Mouse (Mus musculus): Measurements from ENCODE around the gene Arhgap35. TPM values are rescaled to one million over a fixed set of nuclear protein-coding genes. Genes with fewer than 3 reads are reported as not detected.

Gene Arhgap35
- polyA plus RNA-seq, 1 experiment, result 56.9 TPM

- TF ChIP-seq CTCF (IDR thresholded peaks at IDR 0.05; ENCODE audit: extremely low read depth, insufficient read depth, low read length) (no peak), POLR2A (IDR thresholded peaks at IDR 0.05; ENCODE audit: extremely low read depth, insufficient read depth, low read length) (no peak)
- Histone ChIP-seq H3K4me1 (ENCODE audit: control insufficient read depth, insufficient read depth, low read length) (no peaks in the 10 kb centered on the region; the same call in 1 of the 2 replicates), H3K27ac (ENCODE audit: insufficient read depth, low read length) (no peak overlapping the region), H3K4me3 (ENCODE audit: insufficient read depth, low read length) (no peak overlapping the region)
Measured at GRCm38 (mm10) chr7:16549299-16549698, 65.5 kb downstream of the Arhgap35 start.

GRCm38 (mm10) chr7:16544770-16545169 is 70.0 kb downstream of the Arhgap35 start:
- Histone ChIP-seq H3K27ac (ENCODE audit: insufficient read depth, low read length) (no peak overlapping the region), H3K4me1 (ENCODE audit: control insufficient read depth, insufficient read depth, low read length) (no peaks in the 10 kb centered on the region; the same call in 1 of the 2 replicates), H3K4me3 (ENCODE audit: insufficient read depth, low read length) (no peak overlapping the region)
- no peak for TF ChIP-seq CTCF (IDR thresholded peaks at IDR 0.05; ENCODE audit: extremely low read depth, insufficient read depth, low read length)
- TF ChIP-seq POLR2A (IDR thresholded peaks at IDR 0.05; ENCODE audit: extremely low read depth, insufficient read depth, low read length), result no peak

- TF ChIP-seq POLR2A (IDR thresholded peaks at IDR 0.05; ENCODE audit: extremely low read depth, insufficient read depth, low read length), result no peak
- TF ChIP-seq CTCF (IDR thresholded peaks at IDR 0.05; ENCODE audit: extremely low read depth, insufficient read depth, low read length), result no peak
- Histone ChIP-seq H3K4me1 (ENCODE audit: control insufficient read depth, insufficient read depth, low read length) (no peaks in the 10 kb centered on the region), H3K4me3 (ENCODE audit: insufficient read depth, low read length) (no peak overlapping the region), H3K27ac (ENCODE audit: insufficient read depth, low read length) (no peak overlapping the region)
Measured at GRCm38 (mm10) chr7:16537220-16537903, 77.4 kb downstream of the Arhgap35 start.

DNA sequence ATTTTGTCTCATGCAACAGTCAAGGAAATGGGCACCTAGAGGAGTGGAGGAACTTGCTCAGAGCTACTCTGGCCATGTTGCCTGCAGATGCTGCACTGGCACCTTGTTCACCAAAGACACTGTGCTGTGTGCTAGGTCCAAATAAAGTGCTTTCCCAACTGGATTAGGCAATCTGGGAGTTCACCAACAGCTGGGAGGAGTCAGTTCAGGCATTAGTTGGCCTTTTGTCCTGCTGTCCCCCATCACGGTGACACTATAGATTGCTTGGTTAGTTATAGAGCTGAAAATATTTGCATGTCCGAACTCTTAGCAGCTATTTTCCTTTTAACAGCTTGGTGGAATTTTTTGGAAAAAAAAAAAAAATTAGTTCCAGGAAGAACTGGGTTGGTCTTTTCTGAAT is 88.8 kb downstream of the Arhgap35 start:
- no peak overlapping the region for H3K27ac ChIP-seq (ENCODE audit: insufficient read depth, low read length)
- TF ChIP-seq POLR2A (IDR thresholded peaks at IDR 0.05; ENCODE audit: extremely low read depth, insufficient read depth, low read length) (no peak), CTCF (IDR thresholded peaks at IDR 0.05; ENCODE audit: extremely low read depth, insufficient read depth, low read length) (no peak)
- peaks cover 2% of the 10 kb centered on the region; the same call in 1 of the 2 replicates for H3K4me1 ChIP-seq (ENCODE audit: control insufficient read depth, insufficient read depth, low read length)
- no peak overlapping the region for H3K4me3 ChIP-seq (ENCODE audit: insufficient read depth, low read length)

DNA sequence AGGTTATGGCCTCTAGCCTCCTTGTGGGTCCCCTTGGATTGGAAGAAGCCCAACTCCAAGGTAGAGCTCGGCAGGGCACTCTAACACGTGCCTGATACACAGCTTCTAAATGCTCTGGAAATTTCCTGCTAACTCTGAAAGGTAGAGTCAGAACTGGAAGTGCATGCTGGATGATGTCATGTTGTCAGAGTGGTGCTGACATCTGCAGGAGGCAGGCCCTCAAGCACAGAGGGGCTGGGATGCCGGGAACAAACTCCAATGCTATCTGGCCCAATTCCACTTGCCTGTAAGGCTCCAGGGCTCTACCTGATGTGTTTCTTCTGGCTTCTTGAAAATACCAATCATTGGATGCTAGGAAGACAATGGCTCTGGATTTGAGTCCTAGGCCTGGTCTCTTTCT is 89.3 kb downstream of the Arhgap35 start:
- Histone ChIP-seq H3K27ac (ENCODE audit: insufficient read depth, low read length) (no peak overlapping the region), H3K4me1 (ENCODE audit: control insufficient read depth, insufficient read depth, low read length) (peaks cover 2% of the 10 kb centered on the region; the same call in 1 of the 2 replicates), H3K4me3 (ENCODE audit: insufficient read depth, low read length) (no peak overlapping the region)
- TF ChIP-seq CTCF (IDR thresholded peaks at IDR 0.05; ENCODE audit: extremely low read depth, insufficient read depth, low read length) (no peak), POLR2A (IDR thresholded peaks at IDR 0.05; ENCODE audit: extremely low read depth, insufficient read depth, low read length) (no peak)

- TF ChIP-seq POLR2A (IDR thresholded peaks at IDR 0.05; ENCODE audit: extremely low read depth, insufficient read depth, low read length) (no peak), CTCF (IDR thresholded peaks at IDR 0.05; ENCODE audit: extremely low read depth, insufficient read depth, low read length) (no peak)
- Histone ChIP-seq H3K27ac (ENCODE audit: insufficient read depth, low read length) (no peak overlapping the region), H3K4me1 (ENCODE audit: control insufficient read depth, insufficient read depth, low read length) (peaks cover 3% of the 10 kb centered on the region; the same call in 1 of the 2 replicates), H3K4me3 (ENCODE audit: insufficient read depth, low read length) (no peak overlapping the region)
Measured at GRCm38 (mm10) chr7:16524308-16524707, 90.5 kb downstream of the Arhgap35 start.

- H3K4me1 ChIP-seq (ENCODE audit: control insufficient read depth, insufficient read depth, low read length), result peaks cover 3% of the 10 kb centered on the region; the same call in 1 of the 2 replicates
- H3K27ac ChIP-seq (ENCODE audit: insufficient read depth, low read length), result no peak overlapping the region
- no peak overlapping the region for H3K4me3 ChIP-seq (ENCODE audit: insufficient read depth, low read length)
Measured at GRCm38 (mm10) chr7:16519310-16519709, 95.5 kb downstream of the Arhgap35 start.

GRCm38 (mm10) chr7:16517198-16517597 is 97.6 kb downstream of the Arhgap35 start:
- Histone ChIP-seq H3K4me1 (ENCODE audit: control insufficient read depth, insufficient read depth, low read length) (peaks cover 1% of the 10 kb centered on the region; the same call in 1 of the 2 replicates), H3K4me3 (ENCODE audit: insufficient read depth, low read length) (no peak overlapping the region), H3K27ac (ENCODE audit: insufficient read depth, low read length) (no peak overlapping the region)
- TF ChIP-seq POLR2A (IDR thresholded peaks at IDR 0.05; ENCODE audit: extremely low read depth, insufficient read depth, low read length) (no peak), CTCF (IDR thresholded peaks at IDR 0.05; ENCODE audit: extremely low read depth, insufficient read depth, low read length) (no peak)

More at GRCm38 (mm10) chr7:16519310-16519709, 95.5 kb downstream of the Arhgap35 start:
- TF ChIP-seq POLR2A (IDR thresholded peaks at IDR 0.05; ENCODE audit: extremely low read depth, insufficient read depth, low read length) (no peak), CTCF (IDR thresholded peaks at IDR 0.05; ENCODE audit: extremely low read depth, insufficient read depth, low read length) (no peak)

DNA sequence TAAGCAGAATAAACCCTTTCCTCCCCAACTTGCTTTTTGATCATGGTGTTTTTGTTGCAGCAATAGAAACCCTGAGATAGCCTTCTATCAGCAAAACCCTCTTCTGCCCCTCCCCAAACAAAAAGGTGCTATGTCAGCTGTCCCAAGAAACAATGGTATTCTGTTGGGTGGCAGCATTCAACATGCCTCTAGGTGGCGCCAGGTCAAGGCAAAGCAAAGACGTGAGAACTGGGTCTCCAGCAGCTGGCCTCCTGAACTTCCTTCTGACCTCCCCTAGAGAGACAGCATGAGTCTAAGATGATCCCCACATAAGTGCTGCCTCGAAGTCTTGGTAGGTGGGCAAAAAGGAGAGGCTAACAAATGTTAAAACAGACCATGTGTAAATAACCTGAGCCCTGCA is 107.5 kb downstream of the Arhgap35 start:
- H3K27ac ChIP-seq (ENCODE audit: insufficient read depth, low read length), result no peak overlapping the region
- H3K4me3 ChIP-seq (ENCODE audit: insufficient read depth, low read length), result no peak overlapping the region
- TF ChIP-seq POLR2A (IDR thresholded peaks at IDR 0.05; ENCODE audit: extremely low read depth, insufficient read depth, low read length), result no peak
- peak; percentile 58 for TF ChIP-seq CTCF (IDR thresholded peaks at IDR 0.05; ENCODE audit: extremely low read depth, insufficient read depth, low read length)
- no peaks in the 10 kb centered on the region for H3K4me1 ChIP-seq (ENCODE audit: control insufficient read depth, insufficient read depth, low read length)

- Histone ChIP-seq H3K4me3 (ENCODE audit: insufficient read depth, low read length) (no peak overlapping the region), H3K27ac (ENCODE audit: insufficient read depth, low read length) (no peak overlapping the region), H3K4me1 (ENCODE audit: control insufficient read depth, insufficient read depth, low read length) (no peaks in the 10 kb centered on the region)
- no peak for TF ChIP-seq POLR2A (IDR thresholded peaks at IDR 0.05; ENCODE audit: extremely low read depth, insufficient read depth, low read length)
- no peak for TF ChIP-seq CTCF (IDR thresholded peaks at IDR 0.05; ENCODE audit: extremely low read depth, insufficient read depth, low read length)
Measured at GRCm38 (mm10) chr7:16505226-16505593, 109.6 kb downstream of the Arhgap35 start.
